Mouse (Mus musculus) gastrocnemius, adult 8-10 months (tissue): ENCODE data around the gene Lpcat2b. TPM values are rescaled to one million over a fixed set of nuclear protein-coding genes. Genes with fewer than 3 reads are reported as not detected.

Source experiments
- DNase-seq, 2 experiments: peaks; one replicate each; pipeline ENCODE4 v3.0.0; 2022; ENCODE audit warnings: low spot score in 2 of 2
- total RNA-seq, 4 experiments: library from RNA; stranded (reverse); gene quantifications; 2 replicates each; pipeline ENCODE4 v1.2.4; 2022

The Lpcat2b gene
- total RNA-seq, 4 experiments from 2014 or later = not detected

DNA sequence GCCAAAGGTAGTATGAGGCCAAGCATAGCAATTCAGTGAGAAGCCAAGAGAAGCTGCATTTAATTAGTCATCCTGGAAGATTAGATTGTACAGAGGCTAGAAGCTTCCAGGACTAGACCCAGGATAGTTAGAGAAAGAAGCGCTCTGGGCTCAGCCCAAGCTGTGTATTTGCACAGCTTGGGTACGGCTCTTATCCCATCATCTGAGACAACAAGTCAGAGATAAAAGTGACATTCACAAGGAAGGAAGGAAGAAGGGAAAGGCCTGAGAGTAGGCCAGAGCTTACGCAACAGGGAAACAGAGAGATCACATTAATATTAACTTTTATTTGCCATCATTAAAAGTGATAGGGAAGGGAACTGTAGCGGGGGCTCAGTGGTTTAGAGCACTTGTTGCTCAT lies 16.6 kb downstream of the Lpcat2b start:
- no peak for DNase-seq

DNA sequence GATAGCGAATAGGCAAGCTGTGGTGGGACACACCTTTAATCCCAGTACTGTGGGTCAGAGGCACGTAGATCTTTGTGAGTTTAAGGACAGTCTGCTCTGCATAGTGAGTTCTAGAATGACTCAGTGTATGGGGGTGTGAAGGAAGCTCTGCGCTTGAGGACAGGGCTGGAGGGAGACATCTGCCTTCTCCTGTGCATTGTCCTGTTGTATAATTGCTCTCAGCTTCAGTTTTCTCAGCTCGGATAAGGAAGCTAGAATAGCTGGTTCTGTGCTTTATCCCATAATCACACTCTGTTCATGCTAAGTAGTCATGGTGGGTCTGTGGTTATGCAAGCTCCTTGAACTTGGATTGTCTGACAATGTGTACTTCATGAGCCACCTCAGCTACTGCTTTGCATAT lies 17.4 kb downstream of the Lpcat2b start:
- no peak for DNase-seq

DNA sequence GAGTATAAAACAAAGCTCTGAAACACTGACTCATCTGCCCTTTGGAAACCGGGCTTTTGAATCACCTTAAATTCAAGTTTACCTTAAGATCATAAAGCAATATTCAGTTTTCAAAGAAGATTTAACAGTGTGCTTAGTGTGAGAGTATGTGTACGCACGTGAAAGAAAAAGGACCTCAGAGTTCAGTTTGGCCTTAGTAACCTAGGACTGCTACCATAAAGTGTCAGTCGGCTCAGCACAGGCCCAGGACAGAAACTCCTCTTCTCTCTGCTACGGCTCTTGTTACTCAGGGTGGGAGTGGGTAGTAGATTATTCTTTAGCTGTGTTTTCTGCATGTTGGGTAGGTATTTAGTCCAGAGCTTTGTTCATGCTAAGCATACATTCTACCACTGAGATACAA lies 18.3 kb downstream of the Lpcat2b start:
- no peak for DNase-seq

DNA sequence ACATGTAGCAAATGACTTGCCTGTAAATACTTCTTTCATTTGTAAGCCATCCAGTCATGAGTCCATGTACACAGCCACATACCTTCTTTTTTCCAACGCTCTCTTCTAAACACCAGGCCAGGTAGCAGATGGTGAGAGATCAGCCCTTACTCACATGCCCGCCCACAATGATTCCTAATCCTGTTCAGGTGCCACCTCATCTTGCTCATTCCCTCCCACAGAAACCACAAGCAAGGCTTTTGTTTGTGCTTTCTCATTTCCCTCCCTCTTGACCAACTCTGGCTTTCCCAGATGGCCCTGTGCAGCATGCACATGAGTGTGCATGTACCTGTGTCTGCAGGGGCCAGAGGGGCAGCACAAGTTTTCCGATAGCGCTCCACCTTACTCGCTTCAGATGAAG lies 18.9 kb downstream of the Lpcat2b start:
- no peak for DNase-seq

DNA sequence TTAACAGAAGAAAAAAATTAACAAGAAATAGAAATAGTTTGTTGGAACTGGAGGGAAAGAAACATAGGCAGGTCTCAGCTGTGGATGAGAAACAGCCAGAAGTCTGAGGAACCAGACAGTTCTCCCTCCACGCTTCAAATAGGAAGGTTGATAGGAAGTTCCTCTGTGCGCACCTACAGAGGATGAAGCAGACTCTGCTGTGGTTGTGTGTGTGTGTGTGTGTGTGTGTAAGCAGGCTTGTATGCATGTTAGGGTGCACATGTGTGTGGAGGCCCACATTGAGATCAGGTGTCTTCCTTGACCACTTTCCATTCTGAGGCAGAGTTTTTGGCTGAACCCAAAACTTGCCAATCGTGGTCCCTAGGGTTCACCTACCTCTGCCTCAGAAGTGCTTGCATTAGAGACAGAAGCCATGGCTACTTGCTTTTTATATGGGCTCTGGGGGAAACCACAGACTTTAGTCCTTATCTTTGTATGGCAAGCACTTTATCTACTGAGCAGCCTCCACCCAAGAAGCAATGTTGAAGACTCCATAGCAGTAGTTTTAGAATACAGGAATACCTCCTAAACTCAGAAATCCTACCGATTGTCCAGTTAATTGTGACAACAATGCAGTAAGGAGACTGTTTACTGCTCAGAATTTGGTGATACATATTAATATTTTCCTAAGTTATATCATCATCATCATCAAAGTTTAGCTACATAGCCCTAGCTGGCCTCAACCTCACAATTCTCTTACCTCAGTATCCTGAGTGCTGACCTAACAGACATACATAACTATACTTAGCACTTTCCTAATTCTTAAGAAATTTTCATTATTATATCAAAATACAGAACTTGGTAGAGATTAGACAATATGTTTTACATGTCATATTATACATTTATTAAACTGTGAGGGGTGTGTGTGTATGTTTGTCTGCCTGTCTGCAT lies 31.1 kb downstream of the Lpcat2b start:
- DNase-seq = no peak

DNA sequence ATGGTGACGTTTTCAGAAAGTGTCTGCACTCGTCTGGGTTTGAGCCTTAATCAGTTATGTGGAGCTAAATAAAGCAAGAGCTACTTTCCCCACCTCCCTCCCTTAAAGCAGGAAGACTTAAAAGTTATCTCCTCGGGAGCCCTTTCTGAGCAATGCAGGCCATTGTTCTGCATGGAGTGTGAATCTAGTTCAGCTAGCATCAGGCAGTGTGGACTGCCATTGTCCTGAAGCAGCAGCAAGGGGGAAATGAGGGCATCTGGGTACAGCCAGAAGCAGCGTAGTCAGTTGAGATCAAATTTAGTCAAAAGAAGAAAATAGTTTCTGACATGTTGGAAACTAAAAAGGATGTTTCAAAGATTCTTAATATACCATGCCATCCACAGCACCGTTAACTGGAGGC lies 35.2 kb downstream of the Lpcat2b start:
- no peak for DNase-seq

DNA sequence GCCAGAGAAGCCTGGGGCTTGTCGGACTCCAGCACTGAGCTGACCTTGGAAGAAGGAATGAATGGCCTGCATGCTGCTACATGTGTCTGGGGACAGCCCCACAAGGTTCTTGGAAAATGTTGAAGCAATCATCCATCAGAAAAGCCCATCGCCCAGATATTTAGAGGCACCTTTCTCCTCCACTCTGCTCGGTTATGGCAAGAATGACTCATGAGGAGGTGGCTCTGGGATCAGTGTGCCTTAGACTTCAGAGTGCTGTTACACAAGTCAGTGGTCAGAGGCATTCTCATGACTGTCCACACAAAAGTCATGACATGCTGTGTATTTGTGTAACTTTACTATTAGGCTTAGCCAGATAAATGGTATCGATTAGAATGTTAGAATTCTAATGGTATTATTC lies 35.7 kb downstream of the Lpcat2b start:
- DNase-seq = no peak

DNA sequence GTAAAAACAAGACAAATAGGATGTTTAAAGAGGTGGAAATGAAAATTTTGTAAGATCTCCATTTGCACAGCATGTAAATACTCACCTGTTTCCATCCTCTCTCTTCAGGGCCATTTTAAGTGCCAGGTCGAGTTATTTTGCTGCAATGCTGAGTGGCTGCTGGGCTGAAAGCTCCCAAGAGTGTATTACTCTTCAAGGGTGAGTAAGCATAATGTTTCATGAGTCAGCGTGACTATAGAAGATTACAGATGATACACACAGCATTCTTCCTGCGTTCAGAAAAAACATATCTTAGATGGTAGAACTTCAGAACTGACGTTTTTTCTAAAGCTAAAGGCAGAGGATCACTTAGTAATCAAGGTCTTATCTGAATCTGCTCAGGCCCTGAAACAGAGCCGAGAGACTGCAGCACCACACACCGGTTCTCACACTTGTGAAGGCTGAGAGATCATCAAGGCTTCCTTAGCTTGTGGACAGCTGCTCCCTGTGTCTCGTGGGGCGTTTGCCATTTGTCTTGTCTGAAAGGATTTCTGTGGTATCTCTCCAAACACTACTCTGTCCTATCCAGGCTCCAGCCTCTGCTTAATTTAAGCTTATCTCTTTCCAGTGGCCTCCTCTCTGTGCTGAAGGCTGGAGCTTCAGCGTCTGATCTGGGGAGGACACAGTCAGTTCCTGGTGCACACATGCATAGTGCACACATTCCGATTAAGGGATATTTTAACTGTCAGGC lies 39.4 kb downstream of the Lpcat2b start:
- no peak for DNase-seq

DNA sequence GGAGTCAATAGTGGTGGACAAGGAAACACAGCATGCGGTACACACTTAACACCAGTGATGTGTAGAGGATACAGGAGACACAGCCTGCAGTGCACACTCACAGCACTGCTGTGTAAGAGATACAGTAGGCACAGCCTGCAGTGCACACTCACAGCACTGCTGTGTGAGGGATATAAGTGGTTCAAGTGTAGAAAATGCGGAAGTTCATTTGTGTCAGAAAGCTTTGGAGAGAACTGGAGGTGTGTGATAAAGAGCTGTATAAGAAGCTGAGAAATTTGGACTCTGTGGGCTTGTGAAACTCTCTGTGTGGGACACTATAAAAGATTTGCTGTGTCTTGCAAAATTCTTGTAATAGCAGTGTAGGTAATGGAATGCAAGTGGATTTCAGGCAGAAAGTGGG lies 48.8 kb downstream of the Lpcat2b start:
- DNase-seq = no peak

Other genes starting within 250 kb of the Lpcat2b start
- 10 to 100 TPM; 11.7 to 20.0 (median 15.3) TPM for gene Tgfbr3, start 141.9 kb upstream of the Lpcat2b start, total RNA-seq
- 1 to 10 TPM; 1.7 to 2.2 (median 2.0) TPM for gene Brdt, start 100.4 kb upstream of the Lpcat2b start, total RNA-seq
- 1 to 10 TPM in 1 of 4 experiments, under 1 TPM in 3; 0.46 to 2.4 (median 0.65) TPM for gene Ephx4, start 28.8 kb upstream of the Lpcat2b start, total RNA-seq
- 1 to 10 TPM; 6.2 to 7.1 (median 6.5) TPM for gene Btbd8, start 6.4 kb downstream of the Lpcat2b start, total RNA-seq
- gene Gm42669, start 76.1 kb downstream of the Lpcat2b start, total RNA-seq = not detected
- not detected for gene 1700028K03Rik, start 103.2 kb downstream of the Lpcat2b start, total RNA-seq
- 10 to 100 TPM; 10.2 to 16.1 (median 12.3) TPM for gene Rpap2, start 165.8 kb downstream of the Lpcat2b start, total RNA-seq
- gene Glmn, start 166.3 kb downstream of the Lpcat2b start, total RNA-seq = 1 to 10 TPM; 4.1 to 5.7 (median 5.4) TPM